Mouse (Mus musculus): Measurements from ENCODE around the gene Sdccag8. TPM values are rescaled to one million over a fixed set of nuclear protein-coding genes. Genes with fewer than 3 reads are reported as not detected.

Sdccag8 gene
- total and polyA plus RNA-seq, 2 experiments: 2.3 to 9.5 TPM

DNA sequence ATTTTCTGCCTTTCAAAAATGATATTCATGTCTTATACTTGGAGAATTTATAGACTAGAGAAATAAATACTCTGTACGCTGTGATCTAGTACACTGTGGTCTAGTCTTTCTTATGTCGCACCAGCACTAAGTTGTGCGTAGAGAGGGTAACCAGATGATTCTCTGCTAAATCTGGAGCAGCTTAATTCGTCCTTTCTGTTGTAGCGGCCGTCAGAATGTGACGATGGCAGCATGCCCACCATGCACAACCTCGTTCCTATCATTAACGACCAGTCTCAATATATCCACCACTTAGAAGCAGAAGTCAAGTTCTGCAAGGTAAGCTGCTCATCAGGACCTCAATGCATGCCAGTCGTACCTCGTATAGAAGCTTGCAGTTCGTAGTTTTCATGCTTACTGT lies 14.2 kb downstream of the Sdccag8 start:
- H3K27ac ChIP-seq (replicated peaks; ENCODE audit: insufficient read depth, low read depth, low read length): no peak overlapping the region
- peaks cover 5% of the 10 kb centered on the region; the same call in 1 of the 2 replicates for H3K79me2 ChIP-seq (ENCODE audit: control insufficient read depth, insufficient read depth, low read length)
- no peaks in the 10 kb centered on the region for H3K27me3 ChIP-seq (ENCODE audit: control insufficient read depth, insufficient read depth, low read length)
- WGBS: 94% methylated on average over 12 of the region's 12 CpGs
- H3K36me3 ChIP-seq (ENCODE audit: control insufficient read depth, insufficient read depth, low read length): peaks cover 9% of the 10 kb centered on the region
- peaks cover 11% of the 10 kb centered on the region for H3K4me1 ChIP-seq (ENCODE audit: control insufficient read depth, insufficient read depth, low read length)
- H3K9ac ChIP-seq (ENCODE audit: low read depth, low read length): no peak overlapping the region
- DNase-seq (ENCODE audit: extremely low read depth, low read depth, low spot score): no peak
- TF ChIP-seq CTCF (IDR thresholded peaks at IDR 0.05; ENCODE audit: low read depth, low read length) (no peak), POLR2A (IDR thresholded peaks at IDR 0.05; ENCODE audit: extremely low read depth, insufficient read depth, low read length) (no peak)
- no peak overlapping the region for H3K4me3 ChIP-seq (ENCODE audit: insufficient read depth, low read depth, low read length)

DNA sequence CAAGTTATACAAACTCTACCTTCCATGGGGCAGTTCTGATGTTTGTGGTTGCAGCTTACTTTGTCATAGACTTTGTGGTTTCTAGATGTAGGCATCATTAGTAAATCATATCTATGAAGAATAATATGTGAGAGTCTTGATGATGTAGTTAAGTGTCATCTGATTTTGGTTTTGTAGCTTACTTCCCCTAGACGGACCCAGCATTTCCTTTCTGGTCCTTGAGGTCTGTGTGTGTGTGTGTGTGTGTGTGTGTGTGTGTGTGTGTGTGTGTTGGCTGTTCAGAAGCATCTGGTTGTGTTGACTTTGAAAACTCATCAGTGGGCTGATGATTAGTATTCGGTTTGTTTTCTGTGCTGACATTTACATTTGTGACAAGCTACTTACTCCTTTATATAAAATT lies 17.6 kb downstream of the Sdccag8 start:
- Histone ChIP-seq H3K27me3 (ENCODE audit: control insufficient read depth, insufficient read depth, low read length) (no peaks in the 10 kb centered on the region), H3K36me3 (ENCODE audit: control insufficient read depth, insufficient read depth, low read length) (peaks cover 9% of the 10 kb centered on the region), H3K4me3 (ENCODE audit: insufficient read depth, low read depth, low read length) (no peak overlapping the region), H3K27ac (replicated peaks; ENCODE audit: insufficient read depth, low read depth, low read length) (no peak overlapping the region), H3K9ac (ENCODE audit: low read depth, low read length) (no peak overlapping the region), H3K79me2 (ENCODE audit: control insufficient read depth, insufficient read depth, low read length) (peaks cover 5% of the 10 kb centered on the region; the same call in 1 of the 2 replicates), H3K4me1 (ENCODE audit: control insufficient read depth, insufficient read depth, low read length) (peaks cover 2% of the 10 kb centered on the region)
- TF ChIP-seq POLR2A (IDR thresholded peaks at IDR 0.05; ENCODE audit: extremely low read depth, insufficient read depth, low read length): no peak
- 82% methylated on average over 2 of the region's 2 CpGs for WGBS
- DNase-seq (ENCODE audit: extremely low read depth, low read depth, low spot score): no peak

DNA sequence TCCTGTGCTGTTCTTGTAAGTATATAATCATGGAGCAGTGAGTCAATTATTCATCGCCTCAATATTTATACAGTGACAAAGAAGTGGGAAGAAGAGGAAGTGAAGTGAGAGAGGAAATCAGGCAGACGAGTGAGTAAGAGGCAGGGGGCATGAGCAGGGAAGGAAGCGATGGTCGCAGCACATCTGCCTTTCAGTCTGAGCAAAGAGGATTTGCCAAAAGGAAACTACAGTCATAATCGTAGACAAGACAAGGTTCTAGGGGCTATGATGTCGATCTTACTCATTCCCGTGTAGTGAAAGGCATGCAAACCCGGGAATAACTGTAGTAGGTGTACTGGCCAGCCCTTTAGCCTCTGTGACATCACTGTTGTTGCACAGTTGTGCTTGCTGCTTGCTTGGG lies 18.1 kb downstream of the Sdccag8 start:
- 70% methylated on average over 8 of the region's 8 CpGs for WGBS
- peaks cover 9% of the 10 kb centered on the region for H3K36me3 ChIP-seq (ENCODE audit: control insufficient read depth, insufficient read depth, low read length)
- TF ChIP-seq CTCF (IDR thresholded peaks at IDR 0.05; ENCODE audit: low read depth, low read length) (no peak), POLR2A (IDR thresholded peaks at IDR 0.05; ENCODE audit: extremely low read depth, insufficient read depth, low read length) (no peak)
- DNase-seq (ENCODE audit: extremely low read depth, low read depth, low spot score): no peak
- H3K79me2 ChIP-seq (ENCODE audit: control insufficient read depth, insufficient read depth, low read length): peaks cover 3% of the 10 kb centered on the region; the same call in 1 of the 2 replicates
- no peaks in the 10 kb centered on the region for H3K27me3 ChIP-seq (ENCODE audit: control insufficient read depth, insufficient read depth, low read length)
- no peak overlapping the region for H3K4me3 ChIP-seq (ENCODE audit: insufficient read depth, low read depth, low read length)
- H3K27ac ChIP-seq (replicated peaks; ENCODE audit: insufficient read depth, low read depth, low read length): no peak overlapping the region
- H3K4me1 ChIP-seq (ENCODE audit: control insufficient read depth, insufficient read depth, low read length): peaks cover 2% of the 10 kb centered on the region
- H3K9ac ChIP-seq (ENCODE audit: low read depth, low read length): no peak overlapping the region

DNA sequence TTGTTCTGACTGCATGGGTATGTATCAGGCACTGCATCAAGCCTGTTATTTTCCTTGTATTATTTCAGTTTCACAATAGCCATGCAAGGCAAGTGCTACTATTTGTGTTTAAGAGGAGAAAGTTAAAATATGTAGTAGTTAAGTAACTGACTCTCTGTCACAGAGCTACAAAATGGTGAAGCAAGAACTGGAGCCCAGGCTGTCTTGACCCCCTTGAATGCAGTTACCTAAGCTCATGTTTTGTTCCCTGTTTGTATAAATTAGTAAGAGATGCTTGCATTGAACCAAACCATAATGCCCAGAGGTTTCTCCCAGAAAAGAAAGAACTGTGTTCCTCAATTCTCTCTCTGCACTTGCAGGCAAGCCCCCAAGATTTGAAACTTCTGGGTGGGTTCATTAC lies 18.8 kb downstream of the Sdccag8 start:
- Histone ChIP-seq H3K79me2 (ENCODE audit: control insufficient read depth, insufficient read depth, low read length) (peaks cover 3% of the 10 kb centered on the region; the same call in 1 of the 2 replicates), H3K4me1 (ENCODE audit: control insufficient read depth, insufficient read depth, low read length) (peaks cover 2% of the 10 kb centered on the region), H3K4me3 (ENCODE audit: insufficient read depth, low read depth, low read length) (no peak overlapping the region), H3K36me3 (ENCODE audit: control insufficient read depth, insufficient read depth, low read length) (peaks cover 9% of the 10 kb centered on the region), H3K27me3 (ENCODE audit: control insufficient read depth, insufficient read depth, low read length) (no peaks in the 10 kb centered on the region), H3K9ac (ENCODE audit: low read depth, low read length) (no peak overlapping the region), H3K27ac (replicated peaks; ENCODE audit: insufficient read depth, low read depth, low read length) (no peak overlapping the region)
- no peak for DNase-seq (ENCODE audit: extremely low read depth, low read depth, low spot score)
- TF ChIP-seq CTCF (IDR thresholded peaks at IDR 0.05; ENCODE audit: low read depth, low read length) (no peak), POLR2A (IDR thresholded peaks at IDR 0.05; ENCODE audit: extremely low read depth, insufficient read depth, low read length) (no peak)

DNA sequence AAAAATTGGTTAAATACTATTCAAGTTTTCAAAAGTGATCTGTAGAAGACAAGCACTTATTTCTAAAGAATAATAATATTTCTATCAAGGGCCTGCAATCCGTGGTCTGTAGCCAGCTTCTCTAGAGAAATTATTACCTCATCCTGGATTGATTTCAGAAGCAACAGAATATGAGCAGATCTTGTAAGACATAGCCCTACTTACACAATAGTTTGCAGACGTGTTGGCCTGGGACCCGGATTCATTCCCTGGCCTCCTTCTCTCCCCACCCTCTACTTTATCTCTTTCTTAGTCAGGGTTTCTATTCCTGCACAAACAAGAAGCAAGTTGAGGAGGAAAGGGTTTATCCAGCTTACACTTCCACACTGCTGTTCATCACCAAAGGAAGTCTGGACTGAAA lies 19.5 kb downstream of the Sdccag8 start:
- Histone ChIP-seq H3K36me3 (ENCODE audit: control insufficient read depth, insufficient read depth, low read length) (peaks cover 9% of the 10 kb centered on the region), H3K27me3 (ENCODE audit: control insufficient read depth, insufficient read depth, low read length) (no peaks in the 10 kb centered on the region), H3K27ac (replicated peaks; ENCODE audit: insufficient read depth, low read depth, low read length) (no peak overlapping the region), H3K9ac (ENCODE audit: low read depth, low read length) (no peak overlapping the region), H3K79me2 (ENCODE audit: control insufficient read depth, insufficient read depth, low read length) (no peaks in the 10 kb centered on the region; the same call in 1 of the 2 replicates), H3K4me1 (ENCODE audit: control insufficient read depth, insufficient read depth, low read length) (peaks cover 2% of the 10 kb centered on the region), H3K4me3 (ENCODE audit: insufficient read depth, low read depth, low read length) (no peak overlapping the region)
- TF ChIP-seq POLR2A (IDR thresholded peaks at IDR 0.05; ENCODE audit: extremely low read depth, insufficient read depth, low read length): no peak
- TF ChIP-seq CTCF (IDR thresholded peaks at IDR 0.05; ENCODE audit: low read depth, low read length): no peak
- 33% methylated on average over 3 of the region's 3 CpGs for WGBS
- no peak for DNase-seq (ENCODE audit: extremely low read depth, low read depth, low spot score)

DNA sequence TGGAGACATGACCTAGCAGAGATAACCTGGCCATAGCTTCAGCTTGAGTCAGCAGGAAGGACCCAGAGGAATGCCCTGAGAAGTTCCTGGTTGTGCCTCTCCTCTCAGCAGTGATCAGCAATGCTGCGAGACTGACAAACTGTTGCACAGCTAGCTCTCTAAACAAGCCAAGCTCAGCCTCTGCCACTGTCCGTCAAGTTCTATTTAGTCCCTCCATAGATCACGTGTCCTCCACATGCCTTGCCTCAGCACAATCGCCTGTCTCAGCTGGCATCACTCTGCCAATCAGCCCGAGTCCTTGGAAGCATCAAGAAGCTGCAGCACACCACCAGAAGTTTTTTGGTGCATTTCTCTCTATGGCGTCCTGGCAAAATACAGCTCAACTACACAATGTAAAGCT lies 20.4 kb downstream of the Sdccag8 start:
- Histone ChIP-seq H3K9ac (ENCODE audit: low read depth, low read length) (no peak overlapping the region), H3K4me3 (ENCODE audit: insufficient read depth, low read depth, low read length) (no peak overlapping the region), H3K27ac (replicated peaks; ENCODE audit: insufficient read depth, low read depth, low read length) (no peak overlapping the region), H3K27me3 (ENCODE audit: control insufficient read depth, insufficient read depth, low read length) (no peaks in the 10 kb centered on the region), H3K79me2 (ENCODE audit: control insufficient read depth, insufficient read depth, low read length) (no peaks in the 10 kb centered on the region; the same call in 1 of the 2 replicates), H3K36me3 (ENCODE audit: control insufficient read depth, insufficient read depth, low read length) (peaks cover 8% of the 10 kb centered on the region), H3K4me1 (ENCODE audit: control insufficient read depth, insufficient read depth, low read length) (peaks cover 2% of the 10 kb centered on the region)
- no peak for TF ChIP-seq POLR2A (IDR thresholded peaks at IDR 0.05; ENCODE audit: extremely low read depth, insufficient read depth, low read length)
- no peak for TF ChIP-seq CTCF (IDR thresholded peaks at IDR 0.05; ENCODE audit: low read depth, low read length)
- no peak for DNase-seq (ENCODE audit: extremely low read depth, low read depth, low spot score)
- WGBS: 82% methylated on average over 6 of the region's 6 CpGs

All from liver, adult 2 months (tissue).